Mouse (Mus musculus): ENCODE measurements around the gene Isg20l2.
A peak's percentile ranks its signal among the peaks of the same experiment; 100 is the strongest.

GRCm38 (mm10) chr3:87920270-87920943 lies 9.7 kb upstream of the Isg20l2 start:
- TF ChIP-seq CTCF (IDR thresholded peaks at IDR 0.05; ENCODE audit: low read depth) (peak; percentile 53), EP300 (optimal IDR thresholded peaks at IDR 0.05) (no peak)

Measured in stomach, postnatal 0 days (tissue).